Mouse (Mus musculus) embryonic facial prominence, embryonic 12.5 days (tissue): ENCODE data around the gene Spata6. TPM values are rescaled to one million over a fixed set of nuclear protein-coding genes. Genes with fewer than 3 reads are reported as not detected.

Experiments used
- ATAC-seq: fragments of 200-750 bp; cut with Nextera tagmentation; 2 replicates; pipeline ENCODE4 v1.8.0; 2017; ENCODE audit not compliant: insufficient number of reproducible peaks, insufficient read depth, low FRiP score, low TSS enrichment
- H3K27ac ChIP-seq: fragments of 300-500 bp; sonication (generic); 2 replicates; pipeline ENCODE4 v1.5.1; 2016; ENCODE audit warnings: mild to moderate bottlenecking
- H3K27me3 ChIP-seq: fragments of 300-500 bp; sonication (generic); 2 replicates; pipeline ENCODE4 v1.6.1; 2016; ENCODE audit warnings: mild to moderate bottlenecking, moderate library complexity
- H3K36me3 ChIP-seq: fragments of 300-500 bp; sonication (generic); 2 replicates; pipeline ENCODE4 v1.6.1; 2016; ENCODE audit warnings: mild to moderate bottlenecking
- H3K4me1 ChIP-seq: fragments of 300-500 bp; sonication (generic); 2 replicates; pipeline ENCODE4 v1.6.1; 2016
- H3K4me2 ChIP-seq: fragments of 300-500 bp; sonication (generic); replicated peaks from 2 replicates; pipeline ENCODE4 v1.6.1; 2016; ENCODE audit warnings: mild to moderate bottlenecking, moderate library complexity
- H3K4me3 ChIP-seq: fragments of 300-500 bp; sonication (generic); 2 replicates; pipeline ENCODE4 v1.5.1; 2016; ENCODE audit warnings: mild to moderate bottlenecking
- H3K9ac ChIP-seq: fragments of 300-500 bp; sonication (generic); 2 replicates; pipeline ENCODE4 v1.6.1; 2016; ENCODE audit warnings: mild to moderate bottlenecking, moderate library complexity
- H3K9me3 ChIP-seq: fragments of 300-500 bp; sonication (generic); 2 replicates; pipeline ENCODE4 v1.6.1; 2016; ENCODE audit warnings: mild to moderate bottlenecking, moderate library complexity
- WGBS: fragments of 180-500 bp; shearing (Covaris S2); methylation state at CpG from one replicate; pipeline ENCODE4 v1.1.7; 2016; 5-methylcytosine and 5-hydroxymethylcytosine counted together
- polyA plus RNA-seq: library from polyadenylated mRNA; unstranded; fragments of >200 nt; fragmentation: Nextera tagmentation; extraction: Ambion mirVana; gene quantifications from 2 replicates; pipeline ENCODE4 v1.2.1, GENCODE M21; 2016

The Spata6 gene
- polyA plus RNA-seq, 1 experiment from 2014 or later, result 29.6 TPM

DNA sequence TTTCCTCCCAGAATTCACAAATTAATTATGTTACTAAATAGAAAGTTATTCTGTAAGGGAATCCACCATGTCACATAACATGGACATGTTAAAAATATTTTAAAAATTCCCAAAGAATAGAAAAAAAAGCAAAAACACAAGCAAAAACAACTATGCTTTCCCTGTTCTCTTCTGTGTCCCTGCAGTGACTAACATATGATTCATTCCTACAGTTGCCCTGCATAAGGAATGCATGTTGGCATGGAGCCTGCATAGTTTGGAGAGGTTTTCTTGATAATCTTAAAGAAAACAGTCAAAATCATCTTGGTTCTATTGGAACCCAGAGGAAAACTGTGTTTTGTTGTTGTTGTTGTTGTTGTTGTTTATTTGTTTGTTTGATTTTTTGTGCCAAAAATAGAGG lies 132.8 kb downstream of the Spata6 start:
- Histone ChIP-seq H3K27me3 (no peaks in the 10 kb centered on the region), H3K27ac (no peak overlapping the region), H3K4me3 (no peak overlapping the region), H3K9me3 (no peaks in the 10 kb centered on the region), H3K4me1 (no peaks in the 10 kb centered on the region), H3K9ac (no peak overlapping the region), H3K4me2 (no peak overlapping the region), H3K36me3 (no peaks in the 10 kb centered on the region)
- no peak for ATAC-seq

DNA sequence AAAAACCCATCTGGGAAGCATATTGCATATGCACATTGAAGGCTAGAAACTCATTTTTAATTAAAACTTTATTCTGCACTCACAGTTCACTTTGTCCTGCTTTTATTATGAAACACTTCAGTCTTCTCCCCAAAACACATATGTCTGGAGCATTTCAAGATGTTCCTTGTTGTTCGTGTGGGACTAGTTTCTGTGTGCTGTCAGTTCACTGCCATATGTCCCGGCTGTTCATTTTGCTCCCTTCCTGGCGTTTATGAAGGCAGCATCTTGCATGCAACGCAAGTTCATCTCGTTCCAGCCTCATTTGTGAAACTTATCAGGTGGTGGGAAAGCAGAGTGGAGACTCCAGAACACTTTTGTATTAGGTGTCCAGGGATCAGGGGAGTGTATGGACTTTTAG lies 146.9 kb downstream of the Spata6 start:
- H3K4me1 ChIP-seq, result no peaks in the 10 kb centered on the region
- no peaks in the 10 kb centered on the region for H3K36me3 ChIP-seq
- no peak overlapping the region for H3K9ac ChIP-seq
- H3K9me3 ChIP-seq, result no peaks in the 10 kb centered on the region
- H3K4me2 ChIP-seq, result no peak overlapping the region
- H3K27me3 ChIP-seq, result no peaks in the 10 kb centered on the region
- no peak for ATAC-seq
- no peak overlapping the region for H3K27ac ChIP-seq
- WGBS, result 80% methylated on average over 5 of the region's 5 CpGs
- no peak overlapping the region for H3K4me3 ChIP-seq

DNA sequence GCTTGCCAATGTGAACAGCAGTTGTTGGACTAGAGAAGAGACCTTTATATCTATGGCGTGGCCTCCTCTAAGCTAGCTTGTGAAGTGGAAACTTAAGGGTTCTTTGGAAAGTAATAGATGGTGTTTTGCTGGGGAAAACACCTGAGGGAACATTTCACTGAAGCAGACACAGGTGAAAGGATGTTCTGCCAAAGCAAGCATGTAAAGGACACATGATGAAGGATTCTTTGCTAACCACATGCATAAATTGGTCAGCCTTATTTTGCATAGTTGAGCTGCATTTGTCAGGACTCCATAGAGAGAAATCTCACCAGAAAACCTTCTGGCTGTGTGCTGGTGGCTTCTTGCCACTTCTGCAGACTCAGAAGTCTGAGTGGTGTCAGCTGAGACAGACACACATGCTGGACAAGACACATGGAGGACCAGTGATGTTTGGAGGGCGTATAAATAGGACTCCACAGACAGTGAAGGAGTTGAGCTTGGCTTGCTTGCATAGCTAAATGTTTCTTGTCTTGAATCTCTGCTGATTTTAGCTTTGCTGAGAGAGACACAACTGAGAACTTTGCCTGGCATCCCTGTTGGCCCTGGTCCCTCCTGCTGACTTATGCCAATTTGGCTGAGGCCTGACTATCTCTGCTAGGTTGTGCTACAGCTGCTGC lies 148.1 kb downstream of the Spata6 start:
- H3K36me3 ChIP-seq, result no peaks in the 10 kb centered on the region
- no peak overlapping the region for H3K4me2 ChIP-seq
- H3K27ac ChIP-seq, result no peak overlapping the region
- H3K9me3 ChIP-seq, result no peaks in the 10 kb centered on the region
- WGBS, result 84% methylated on average over 2 of the region's 2 CpGs
- H3K4me1 ChIP-seq, result no peaks in the 10 kb centered on the region
- no peak overlapping the region for H3K9ac ChIP-seq
- no peaks in the 10 kb centered on the region for H3K27me3 ChIP-seq
- no peak overlapping the region for H3K4me3 ChIP-seq
- no peak for ATAC-seq

Other genes with a start within 250 kb of the Spata6 start
- 0.20 and 0.25 TPM in 2 replicates for gene Slc5a9, start 182.9 kb downstream of the Spata6 start, polyA plus RNA-seq
- gene Skint8, start 199.4 kb downstream of the Spata6 start, polyA plus RNA-seq, result not detected in 2 replicates